Mouse (Mus musculus) CH12.LX (cell line): ENCODE measurements at regions not wholly inside any gene's neighbourhood (a gene's known extent, or its start where the extent isn't known, plus 50 kb on each side); places are given as distances from the start of the nearest gene placed in this dataset.

Source experiments
- DNase-seq: peaks from one replicate; pipeline ENCODE4 v3.0.0-alpha.2; 2013; ENCODE audit errors: extremely low read depth
- H3K27ac ChIP-seq: 2 replicates; pipeline ENCODE4 v1.5.1; 2012; ENCODE audit warnings: low read depth, mild to moderate bottlenecking, control low read depth, moderate library complexity; ENCODE audit not compliant: insufficient read depth
- H3K27me3 ChIP-seq: replicated peaks from 2 replicates; pipeline ENCODE3; 2012; ENCODE audit warnings: inconsistent platforms
- H3K36me3 ChIP-seq, 2 experiments: replicated peaks in 1 of 2; 2 replicates each; pipeline versions ENCODE3 to v1.6.1; 2012; ENCODE audit warnings: inconsistent platforms in 1 of 2, low read length in 1 of 2, mild to moderate bottlenecking in 1 of 2, mixed read lengths in 1 of 2, moderate library complexity in 1 of 2; ENCODE audit not compliant: control insufficient read depth in 1 of 2, insufficient read depth in 1 of 2
- H3K4me1 ChIP-seq, 2 experiments: 2 replicates each; pipeline ENCODE4 v1.6.1; 2012; ENCODE audit warnings: inconsistent platforms in 1 of 2, moderate library complexity in 1 of 2; ENCODE audit not compliant: insufficient read depth in 2 of 2, control insufficient read depth in 1 of 2
- H3K4me2 ChIP-seq: 2 replicates; pipeline ENCODE4 v1.6.1; 2012; ENCODE audit warnings: low read depth, mild to moderate bottlenecking, control low read depth; ENCODE audit not compliant: poor library complexity, insufficient read depth, severe bottlenecking
- H3K4me3 ChIP-seq, 3 experiments: fragments of 150-350 bp in 1 of 3; sonication (generic) in 1 of 3; replicated peaks in 1 of 3; 2 replicates each; pipeline versions ENCODE3 to v1.5.1; 2011 to 2012; ENCODE audit warnings: low read depth in 2 of 3, low read length in 2 of 3, mild to moderate bottlenecking in 2 of 3, moderate library complexity in 2 of 3, control low read depth in 1 of 3, improper control_type of control experiment in 1 of 3, inconsistent platforms in 1 of 3, mixed read lengths in 1 of 3; ENCODE audit not compliant: poor library complexity in 1 of 3
- H3K79me2 ChIP-seq: replicated peaks from 2 replicates; pipeline ENCODE4 v1.6.1; 2012; ENCODE audit warnings: mild to moderate bottlenecking, moderate library complexity; ENCODE audit not compliant: control insufficient read depth, poor library complexity, insufficient read depth, severe bottlenecking; ENCODE audit errors: extremely low read depth
- H3K9ac ChIP-seq: 2 replicates; pipeline ENCODE4 v1.6.1; 2012; ENCODE audit warnings: low read depth, mild to moderate bottlenecking, control low read depth, moderate library complexity; ENCODE audit not compliant: insufficient read depth
- H3K9me3 ChIP-seq: replicated peaks from 2 replicates; pipeline ENCODE3; 2012; ENCODE audit warnings: low read length, inconsistent platforms, mixed read lengths
- CHD1 ChIP-seq: IDR thresholded peaks from 2 replicates; pipeline ENCODE4 v1.6.1; 2012; ENCODE audit warnings: low read depth, low read length, improper control_type of control experiment, inconsistent platforms
- CHD2 ChIP-seq: IDR thresholded peaks from 2 replicates; pipeline ENCODE4 v1.6.1; 2011; ENCODE audit warnings: low read length, improper control_type of control experiment
- ELF1 ChIP-seq: IDR thresholded peaks from 2 replicates; pipeline ENCODE4 v1.6.1; 2014; ENCODE audit warnings: low read depth, mild to moderate bottlenecking, inconsistent platforms, low read length, improper control_type of control experiment
- IRF4 ChIP-seq: IDR thresholded peaks from 2 replicates; pipeline ENCODE4 v1.6.1; 2014; ENCODE audit warnings: low read depth, mild to moderate bottlenecking, inconsistent platforms, low read length, improper control_type of control experiment
- JUN ChIP-seq: IDR thresholded peaks from 2 replicates; pipeline ENCODE4 v1.6.1; 2011; ENCODE audit warnings: low read depth, mild to moderate bottlenecking, low read length, improper control_type of control experiment, moderate library complexity; ENCODE audit not compliant: insufficient read depth
- JUND ChIP-seq: conservative IDR thresholded peaks from 2 replicates; pipeline ENCODE4 v1.6.1; 2011; ENCODE audit warnings: low read depth, low read length, improper control_type of control experiment
- KAT2A ChIP-seq: IDR thresholded peaks from 2 replicates; pipeline ENCODE4 v1.6.1; 2012; ENCODE audit warnings: low read length, improper control_type of control experiment, inconsistent platforms; ENCODE audit not compliant: insufficient replicate concordance
- MXI1 ChIP-seq: IDR thresholded peaks from 2 replicates; pipeline ENCODE4 v1.6.1; 2011; ENCODE audit warnings: mild to moderate bottlenecking, low read depth, low read length, improper control_type of control experiment
- NRF1 ChIP-seq: IDR thresholded peaks from 2 replicates; pipeline ENCODE4 v1.6.1; 2014; ENCODE audit warnings: low read depth, mild to moderate bottlenecking, inconsistent platforms, low read length, improper control_type of control experiment, moderate library complexity
- PAX5 ChIP-seq: IDR thresholded peaks from 2 replicates; pipeline ENCODE4 v1.6.1; 2012; ENCODE audit warnings: low read length, inconsistent platforms, mixed read lengths
- RCOR1 ChIP-seq: conservative IDR thresholded peaks from 2 replicates; pipeline ENCODE4 v1.6.1; 2012; ENCODE audit warnings: low read depth, mild to moderate bottlenecking, inconsistent platforms, low read length, improper control_type of control experiment
- SMC3 ChIP-seq: IDR thresholded peaks from 2 replicates; pipeline ENCODE4 v1.6.1; 2011; ENCODE audit warnings: low read depth, low read length, improper control_type of control experiment
- UBTF ChIP-seq: IDR thresholded peaks from 2 replicates; pipeline ENCODE4 v1.6.1; 2012; ENCODE audit warnings: low read depth, mild to moderate bottlenecking, inconsistent platforms, low read length, improper control_type of control experiment, moderate library complexity
- USF2 ChIP-seq: conservative IDR thresholded peaks from 2 replicates; pipeline ENCODE4 v1.6.1; 2011; ENCODE audit warnings: low read depth, low read length, improper control_type of control experiment
- dilution Hi-C: fragments of 300-500 bp; cut with MboI; formaldehyde crosslinking; loops from 2 replicates; pipeline ENCODE4 v1.14.3; 2020; ENCODE audit warnings: low sequenced_read_pairs; ENCODE audit not compliant: extremely low pct_unique_long_range_greater_than_20kb, extremely low pct_ligation_motif_present
- in situ Hi-C: fragments of 300-500 bp; cut with MboI; formaldehyde crosslinking; loops from 3 replicates; pipeline ENCODE4 v1.14.3; 2019; ENCODE audit warnings: low sequenced_read_pairs, low pct_ligation_motif_present, low pct_unique_long_range_greater_than_20kb, mixed read lengths

DNA sequence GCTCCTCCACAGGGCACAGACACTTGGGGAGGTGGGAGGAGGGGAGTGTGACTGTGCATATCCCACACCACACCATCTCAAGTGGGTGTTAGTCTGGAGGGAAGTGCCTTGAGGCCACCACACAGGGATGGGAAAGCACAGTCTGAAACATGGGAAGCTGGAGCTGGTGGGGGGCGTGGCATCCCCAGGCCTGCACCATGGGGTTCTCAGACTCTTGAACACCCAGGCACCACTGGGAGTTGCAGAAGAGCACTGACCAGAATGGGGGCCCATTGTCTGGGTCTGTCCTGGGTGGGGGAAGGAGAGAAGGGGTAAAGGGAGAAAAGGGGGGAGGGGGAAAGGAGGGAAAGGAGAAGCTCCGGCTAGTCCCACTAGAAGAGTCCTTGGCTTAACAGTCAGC is 776.0 kb downstream of the Diaph3 start:
- Histone ChIP-seq H3K9ac (no peak overlapping the region), H3K4me2 (no peak overlapping the region), H3K79me2 (no peaks in the 10 kb centered on the region), H3K4me1 (no peaks in the 10 kb centered on the region), H3K4me3 (no peak overlapping the region), H3K27me3 (no peaks in the 10 kb centered on the region), H3K27ac (no peak overlapping the region), H3K9me3 (peaks cover 15% of the 10 kb centered on the region), H3K36me3 (no peaks in the 10 kb centered on the region)
- TF ChIP-seq USF2 (no peak), IRF4 (no peak), JUN (no peak), CHD1 (no peak), CHD2 (no peak), UBTF (no peak), MXI1 (no peak), PAX5 (no peak)
- in situ Hi-C loops (no loop called here), dilution Hi-C loops (no loop called here)
- DNase-seq: no peak

DNA sequence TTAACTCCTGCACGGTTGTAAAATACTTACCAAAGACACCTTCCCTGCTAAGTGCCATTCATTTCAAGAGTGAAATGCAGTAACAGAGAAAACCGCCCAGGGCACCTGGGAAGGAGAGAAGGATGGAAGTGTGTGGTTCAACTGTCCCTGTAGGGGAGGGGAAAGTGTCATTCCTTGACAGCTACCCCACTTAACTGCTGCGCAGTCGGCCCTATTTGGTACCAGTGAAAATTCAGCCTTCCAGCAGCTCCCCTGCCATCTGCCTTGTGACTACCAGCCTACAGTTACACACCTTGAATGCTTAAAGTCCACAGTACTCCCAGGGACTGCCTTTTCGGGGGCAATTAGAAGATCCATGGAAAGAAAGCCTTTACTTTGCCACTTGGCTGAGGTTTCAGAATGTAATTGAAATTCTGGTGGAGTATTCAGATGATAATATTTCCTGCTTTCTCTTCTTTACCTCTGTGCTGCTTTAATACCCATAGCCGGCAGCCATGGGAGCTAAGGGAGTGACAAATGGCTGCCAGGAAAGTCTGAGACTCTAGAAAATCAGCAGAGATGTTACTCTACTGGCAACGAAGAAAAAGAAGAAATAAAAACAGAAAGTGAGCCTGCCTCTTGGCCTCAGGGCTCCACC is 780.5 kb downstream of the Diaph3 start:
- no peak for DNase-seq
- in situ Hi-C loops: no loop called here
- Histone ChIP-seq H3K9ac (no peak overlapping the region), H3K4me2 (no peak overlapping the region), H3K36me3 (no peaks in the 10 kb centered on the region), H3K27ac (no peak overlapping the region), H3K4me3 (no peak overlapping the region), H3K79me2 (no peaks in the 10 kb centered on the region), H3K9me3 (peaks cover 19% of the 10 kb centered on the region), H3K27me3 (no peaks in the 10 kb centered on the region), H3K4me1 (no peaks in the 10 kb centered on the region)
- dilution Hi-C loops: no loop called here
- no peak for TF ChIP-seq ELF1
- TF ChIP-seq KAT2A: no peak
- TF ChIP-seq USF2: no peak
- no peak for TF ChIP-seq UBTF
- TF ChIP-seq JUND: no peak
- TF ChIP-seq RCOR1: no peak
- no peak for TF ChIP-seq NRF1

DNA sequence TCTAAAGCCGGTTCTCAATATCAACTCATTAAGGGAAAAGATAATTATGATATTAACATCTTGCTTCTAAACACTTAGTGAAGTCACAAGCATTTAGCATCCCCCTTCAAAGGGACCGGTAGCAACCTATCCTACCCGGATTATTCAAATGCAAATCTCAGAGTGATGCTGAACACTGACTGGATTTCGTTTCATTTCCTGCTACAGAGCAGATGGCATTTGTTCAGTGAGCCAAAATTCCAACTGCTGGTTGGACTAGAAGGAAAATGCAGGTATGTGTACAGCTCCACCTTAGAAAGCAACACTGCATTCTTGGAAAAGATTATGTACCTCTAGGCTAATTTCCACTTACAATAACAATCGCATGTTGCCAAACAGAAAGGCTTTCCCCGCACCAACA is 782.5 kb downstream of the Diaph3 start:
- no peaks in the 10 kb centered on the region for H3K4me1 ChIP-seq
- in situ Hi-C loops (no loop called here), dilution Hi-C loops (no loop called here)
- no peak for DNase-seq
- no peaks in the 10 kb centered on the region for H3K79me2 ChIP-seq
- H3K27me3 ChIP-seq: no peaks in the 10 kb centered on the region
- TF ChIP-seq NRF1: no peak
- no peak for TF ChIP-seq SMC3
- H3K9me3 ChIP-seq: peaks cover 15% of the 10 kb centered on the region
- no peak overlapping the region for H3K27ac ChIP-seq
- H3K9ac ChIP-seq: no peak overlapping the region
- H3K36me3 ChIP-seq: no peaks in the 10 kb centered on the region
- H3K4me3 ChIP-seq: no peak overlapping the region
- H3K4me2 ChIP-seq: no peak overlapping the region
